Mouse (Mus musculus) liver, embryonic 15.5 days (tissue): Measurements from ENCODE around the gene Vinac1. TPM values are rescaled to one million over a fixed set of nuclear protein-coding genes. Genes with fewer than 3 reads are reported as not detected.

Experiments used
- ATAC-seq: fragments of 200-750 bp; cut with Nextera tagmentation; 2 replicates; pipeline ENCODE4 v1.8.0; 2017; ENCODE audit warnings: moderate number of reproducible peaks, mild to moderate bottlenecking, moderate library complexity; ENCODE audit not compliant: insufficient read depth
- H3K27ac ChIP-seq: fragments of 300-500 bp; sonication (generic); replicated peaks from 2 replicates; pipeline ENCODE4 v1.5.1; 2015; ENCODE audit warnings: mild to moderate bottlenecking, inconsistent platforms
- H3K27me3 ChIP-seq: fragments of 300-500 bp; sonication (generic); 2 replicates; pipeline ENCODE4 v1.6.1; 2015; ENCODE audit warnings: mild to moderate bottlenecking, inconsistent platforms
- H3K36me3 ChIP-seq: fragments of 300-500 bp; sonication (generic); replicated peaks from 2 replicates; pipeline ENCODE4 v1.6.1; 2015; ENCODE audit warnings: moderate library complexity, mild to moderate bottlenecking, inconsistent platforms
- H3K4me1 ChIP-seq: fragments of 300-500 bp; sonication (generic); replicated peaks from 2 replicates; pipeline ENCODE4 v1.6.1; 2015; ENCODE audit warnings: inconsistent platforms
- H3K4me2 ChIP-seq: fragments of 300-500 bp; sonication (generic); 2 replicates; pipeline ENCODE4 v1.6.1; 2015; ENCODE audit warnings: moderate library complexity, mild to moderate bottlenecking, inconsistent platforms
- H3K4me3 ChIP-seq: fragments of 300-500 bp; sonication (generic); replicated peaks from 2 replicates; pipeline ENCODE4 v1.5.1; 2015; ENCODE audit warnings: mild to moderate bottlenecking, inconsistent platforms
- H3K9ac ChIP-seq: fragments of 300-500 bp; sonication (generic); 2 replicates; pipeline ENCODE4 v1.6.1; 2015; ENCODE audit warnings: moderate library complexity, mild to moderate bottlenecking, inconsistent platforms
- H3K9me3 ChIP-seq: fragments of 300-500 bp; sonication (generic); replicated peaks from 2 replicates; pipeline ENCODE4 v1.6.1; 2016; ENCODE audit warnings: inconsistent platforms
- WGBS: fragments of 180-500 bp; shearing (Covaris S2); methylation state at CpG from one replicate; pipeline ENCODE4 v1.1.7; 2015; ENCODE audit warnings: mixed read lengths; ENCODE audit not compliant: insufficient replicate concordance; 5-methylcytosine and 5-hydroxymethylcytosine counted together
- polyA plus RNA-seq: library from polyadenylated mRNA; unstranded; fragments of >200 nt; fragmentation: Nextera tagmentation; extraction: Ambion mirVana; gene quantifications from 2 replicates; pipeline ENCODE4 v1.2.1, GENCODE M21; 2015

The Vinac1 gene
- polyA plus RNA-seq, 1 experiment from 2014 or later: not detected

GRCm38 (mm10) chr2:129066326-129066725, 18.4 kb upstream of the Vinac1 start:
- WGBS: 1% methylated on average over 20 of the region's 20 CpGs
- Histone ChIP-seq H3K27me3 (peaks cover 42% of the 10 kb centered on the region; the same call in 1 of the 2 replicates), H3K4me3 (peak overlapping the region; percentile 72), H3K9ac (peak overlapping the region; percentile 68), H3K9me3 (no peaks in the 10 kb centered on the region), H3K36me3 (no peaks in the 10 kb centered on the region), H3K4me1 (peaks cover 18% of the 10 kb centered on the region), H3K27ac (peak overlapping the region; percentile 48), H3K4me2 (peak overlapping the region; percentile 96)
- ATAC-seq: peak; percentile 67

DNA sequence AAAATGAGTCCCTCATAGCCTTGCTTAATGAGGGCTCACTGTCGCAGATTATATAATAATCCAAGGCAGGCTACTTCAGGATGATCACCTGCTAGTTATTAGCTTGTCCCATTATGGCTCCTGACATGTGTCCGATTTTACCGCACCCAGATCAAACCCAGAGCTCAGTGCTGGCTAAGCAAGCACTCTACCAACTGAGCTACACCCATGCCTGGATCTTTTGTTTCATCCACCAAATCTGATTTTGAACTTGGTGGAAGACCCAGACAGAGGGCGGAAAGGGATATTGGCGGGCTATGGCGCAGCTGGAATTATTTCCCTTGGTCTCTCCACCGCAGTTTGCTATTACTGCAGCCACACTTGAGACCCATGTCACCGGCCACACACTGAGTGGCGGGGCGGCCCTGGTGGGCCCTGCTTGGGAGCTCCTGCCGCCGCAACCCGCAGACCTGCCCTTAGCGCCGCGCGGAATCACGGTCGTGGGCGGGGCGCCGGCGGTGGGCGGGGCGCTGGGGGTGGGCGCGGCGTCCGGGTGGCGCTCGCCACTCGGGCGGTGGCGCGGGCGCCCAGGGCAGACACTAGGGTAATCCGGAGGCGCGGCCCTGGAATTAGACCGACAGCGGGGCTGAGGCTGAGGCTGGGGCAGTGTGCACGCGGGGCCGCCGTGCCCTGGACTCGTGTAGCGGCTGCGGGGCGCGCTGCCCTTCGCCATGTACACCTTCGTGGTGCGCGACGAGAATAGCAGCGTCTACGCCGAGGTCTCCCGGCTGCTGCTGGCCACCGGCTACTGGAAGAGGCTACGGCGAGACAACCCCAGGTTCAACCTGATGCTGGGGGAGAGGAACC, 17.7 kb upstream of the Vinac1 start, which contains the start of gene Ttl:
Gene Ttl (plus strand): TSS at position 506 of the 846 bp plus-strand sequence.
- Histone ChIP-seq H3K9me3 (no peaks in the 10 kb centered on the region), H3K36me3 (no peaks in the 10 kb centered on the region), H3K27me3 (peaks cover 42% of the 10 kb centered on the region; the same call in 1 of the 2 replicates), H3K4me2 (peak within 1 kb of the TSS; percentile 96), H3K9ac (peak within 1 kb of the TSS; percentile 68), H3K27ac (peak within 1 kb of the TSS; percentile 48), H3K4me1 (peaks cover 18% of the 10 kb centered on the region), H3K4me3 (peak within 1 kb of the TSS; percentile 72)
- 3% methylated on average over 62 of the region's 62 CpGs for WGBS
- peak; percentile 91 for ATAC-seq

DNA sequence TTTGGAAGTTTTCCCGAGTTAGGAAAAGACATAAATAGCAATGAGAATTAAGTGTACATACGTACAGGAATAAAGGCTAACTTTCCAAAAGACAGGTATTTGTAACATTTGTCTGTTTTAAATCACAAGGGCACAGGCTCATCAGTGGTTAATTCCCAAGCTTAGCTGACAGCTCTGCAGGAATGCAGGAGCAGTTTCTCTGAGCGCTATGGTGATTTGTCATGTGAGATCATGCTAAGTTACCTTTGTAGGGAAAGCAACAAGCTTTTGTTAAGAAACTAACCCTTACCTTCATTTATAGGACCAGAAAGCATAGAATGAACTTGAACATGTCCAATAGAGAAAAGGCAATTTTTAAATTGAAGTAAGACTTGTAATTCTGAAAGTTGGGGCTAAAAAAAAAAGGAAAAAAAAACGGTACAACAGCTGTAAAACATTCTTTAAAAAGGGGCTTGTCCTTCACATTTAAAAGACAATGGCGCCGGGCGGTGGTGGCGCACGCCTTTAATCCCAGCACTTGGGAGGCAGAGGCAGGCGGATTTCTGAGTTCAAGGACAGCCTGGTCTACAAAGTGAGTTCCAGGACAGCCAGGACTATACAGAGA, 13.6 kb upstream of the Vinac1 start:
- no peak for ATAC-seq
- H3K9me3 ChIP-seq: no peaks in the 10 kb centered on the region
- peaks cover 34% of the 10 kb centered on the region for H3K4me1 ChIP-seq
- no peaks in the 10 kb centered on the region for H3K36me3 ChIP-seq
- 66% methylated on average over 10 of the region's 10 CpGs for WGBS
- H3K4me2 ChIP-seq: no peak overlapping the region
- peaks cover 31% of the 10 kb centered on the region; the same call in 1 of the 2 replicates for H3K27me3 ChIP-seq
- H3K9ac ChIP-seq: no peak overlapping the region
- H3K27ac ChIP-seq: no peak overlapping the region
- no peak overlapping the region for H3K4me3 ChIP-seq

DNA sequence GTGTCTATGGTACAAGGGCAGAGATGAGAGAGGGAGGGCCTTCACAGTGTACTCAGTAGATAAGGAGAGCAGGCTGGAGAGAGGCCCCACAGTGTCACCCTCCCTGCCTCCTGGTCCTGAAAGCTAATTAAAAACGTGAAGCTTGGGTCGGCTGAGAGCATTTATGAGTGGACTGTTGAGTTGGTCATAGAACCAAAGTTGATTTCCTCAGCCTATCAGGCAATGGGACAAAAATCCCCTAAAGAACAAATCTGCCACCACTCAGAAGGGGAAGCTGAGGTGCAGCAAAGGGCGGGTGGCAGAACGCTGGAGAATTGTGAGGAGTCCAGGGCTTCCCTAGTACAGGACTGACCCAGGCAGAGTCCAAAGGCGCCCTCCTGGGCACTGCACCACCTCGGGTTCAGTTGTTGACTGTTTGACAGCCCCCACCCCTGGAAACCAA, 10.0 kb upstream of the Vinac1 start:
- Histone ChIP-seq H3K27me3 (0 out of 2 replicates have a peak, but pooled peaks cover 12% of the 10 kb centered on the region), H3K9ac (peak overlapping the region; percentile 4; the same call in 1 of the 2 replicates), H3K4me3 (no peak overlapping the region), H3K27ac (peak overlapping the region; percentile 51; the same call in 1 of the 2 replicates), H3K36me3 (no peaks in the 10 kb centered on the region), H3K4me2 (peak overlapping the region; percentile 49), H3K9me3 (no peaks in the 10 kb centered on the region), H3K4me1 (peaks cover 21% of the 10 kb centered on the region)
- ATAC-seq: peak; percentile 97
- 50% methylated on average over 6 of the region's 6 CpGs for WGBS

DNA sequence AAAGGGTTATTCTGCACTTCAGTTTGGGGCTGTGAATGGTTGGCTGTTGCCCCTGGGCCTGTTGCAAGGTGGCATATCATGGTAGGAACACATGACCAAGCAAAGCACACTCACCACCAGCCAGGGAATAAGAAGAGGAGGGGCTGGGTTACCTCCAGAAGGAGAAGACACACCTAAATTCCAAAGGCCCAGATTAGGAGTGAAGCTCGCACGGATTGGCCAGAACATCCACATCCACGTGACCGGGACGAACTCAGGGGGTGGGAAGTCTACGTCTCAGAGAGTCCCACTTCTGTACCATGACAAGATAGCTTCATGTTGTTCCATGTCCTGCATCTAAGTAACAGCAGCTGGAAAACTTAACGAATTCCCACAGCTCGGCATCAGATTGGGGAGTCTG, 9.3 kb upstream of the Vinac1 start:
- no peak overlapping the region for H3K9ac ChIP-seq
- no peak overlapping the region for H3K4me2 ChIP-seq
- no peaks in the 10 kb centered on the region for H3K9me3 ChIP-seq
- 0 out of 2 replicates have a peak, but pooled peaks cover 6% of the 10 kb centered on the region for H3K27me3 ChIP-seq
- peaks cover 21% of the 10 kb centered on the region for H3K4me1 ChIP-seq
- no peaks in the 10 kb centered on the region for H3K36me3 ChIP-seq
- ATAC-seq: no peak
- 73% methylated on average over 8 of the region's 8 CpGs for WGBS
- no peak overlapping the region for H3K27ac ChIP-seq
- H3K4me3 ChIP-seq: no peak overlapping the region

DNA sequence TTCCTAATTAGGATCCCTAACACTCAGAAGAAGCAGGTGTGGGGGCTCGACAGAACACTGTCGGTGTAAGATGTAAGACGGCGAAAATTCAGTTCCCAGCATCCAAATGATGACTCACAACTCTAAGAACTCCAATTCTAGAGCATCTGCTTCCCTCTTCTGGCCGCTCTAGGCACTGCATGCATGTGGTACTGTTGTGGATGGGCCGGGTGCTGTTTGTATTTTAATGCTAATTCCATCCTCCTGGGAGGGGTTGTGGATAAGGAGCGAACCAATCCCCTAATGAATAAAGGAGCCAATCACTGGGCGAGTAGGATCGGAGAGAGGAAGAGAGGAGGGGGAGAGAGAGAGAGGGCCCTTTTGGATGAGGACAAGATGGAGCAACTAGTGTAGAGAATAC, 8.6 kb upstream of the Vinac1 start:
- Histone ChIP-seq H3K4me3 (no peak overlapping the region), H3K4me2 (no peak overlapping the region), H3K27ac (no peak overlapping the region), H3K4me1 (peaks cover 21% of the 10 kb centered on the region), H3K27me3 (no peaks in the 10 kb centered on the region), H3K9me3 (no peaks in the 10 kb centered on the region), H3K9ac (no peak overlapping the region), H3K36me3 (no peaks in the 10 kb centered on the region)
- WGBS: 46% methylated on average over 9 of the region's 9 CpGs
- no peak for ATAC-seq

DNA sequence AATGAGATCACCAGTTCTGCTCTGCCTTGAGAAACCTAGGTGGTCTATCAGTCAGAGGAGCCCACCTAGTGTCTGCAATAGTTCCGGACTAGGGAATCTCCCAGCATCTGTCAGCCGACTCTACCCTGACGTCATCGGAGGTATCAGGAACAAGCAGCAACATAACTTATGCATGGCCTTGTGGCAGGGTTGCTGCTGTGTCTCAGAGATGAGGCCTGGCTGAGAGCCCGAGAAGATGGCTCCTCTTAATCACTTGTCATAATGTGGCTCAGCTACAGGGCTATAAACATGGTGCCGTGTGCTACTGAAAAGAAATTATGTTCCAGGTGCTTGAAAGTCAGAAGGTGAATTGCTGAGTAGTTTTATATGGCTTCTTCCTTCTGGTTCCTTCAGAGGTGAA, 7.8 kb upstream of the Vinac1 start:
- Histone ChIP-seq H3K36me3 (no peaks in the 10 kb centered on the region), H3K27ac (no peak overlapping the region), H3K9me3 (no peaks in the 10 kb centered on the region), H3K4me3 (no peak overlapping the region), H3K4me2 (no peak overlapping the region), H3K9ac (no peak overlapping the region), H3K27me3 (no peaks in the 10 kb centered on the region), H3K4me1 (peaks cover 21% of the 10 kb centered on the region)
- no peak for ATAC-seq
- WGBS: 68% methylated on average over 6 of the region's 6 CpGs

DNA sequence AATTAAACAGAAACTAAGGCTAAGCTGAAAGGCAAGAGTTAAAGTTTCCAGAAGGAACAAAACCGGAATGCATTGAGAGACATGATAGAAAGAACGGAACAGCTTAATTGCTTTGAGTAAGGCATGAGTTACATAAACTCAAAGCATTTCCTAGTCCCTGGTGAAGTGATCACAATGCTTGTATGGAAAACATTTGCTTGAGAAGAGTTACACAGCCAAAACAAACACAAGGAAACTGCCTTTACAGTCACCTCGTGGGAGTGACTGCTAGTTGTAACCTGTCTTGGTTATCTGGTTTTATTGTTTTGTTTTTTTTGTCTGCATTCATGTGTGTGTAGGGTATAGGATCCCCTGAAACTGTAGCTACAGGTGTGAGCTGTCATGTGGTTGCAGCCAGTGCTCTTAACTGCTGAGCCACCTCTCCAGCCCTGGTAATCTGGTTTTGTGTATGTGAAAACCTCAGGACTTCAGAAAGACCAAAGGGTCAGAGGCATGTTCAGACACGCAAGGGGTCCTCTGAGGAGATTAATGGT, 4.5 kb upstream of the Vinac1 start:
- Histone ChIP-seq H3K9ac (no peak overlapping the region), H3K4me3 (no peak overlapping the region), H3K4me1 (peaks cover 9% of the 10 kb centered on the region), H3K4me2 (no peak overlapping the region), H3K9me3 (no peaks in the 10 kb centered on the region), H3K27ac (no peak overlapping the region), H3K36me3 (no peaks in the 10 kb centered on the region), H3K27me3 (no peaks in the 10 kb centered on the region)
- no peak for ATAC-seq
- WGBS: 58% methylated on average over 4 of the region's 4 CpGs

- Histone ChIP-seq H3K9ac (no peak overlapping the region), H3K27ac (no peak overlapping the region), H3K27me3 (peaks cover 4% of the 10 kb centered on the region), H3K4me3 (no peak overlapping the region), H3K9me3 (no peaks in the 10 kb centered on the region), H3K4me2 (no peak overlapping the region), H3K36me3 (no peaks in the 10 kb centered on the region), H3K4me1 (no peaks in the 10 kb centered on the region)
- no peak for ATAC-seq
- WGBS: 64% methylated on average over 4 of the region's 4 CpGs
These were observed 1.2 kb downstream of the Vinac1 start for GRCm38 (mm10) chr2:129046846-129047196.

DNA sequence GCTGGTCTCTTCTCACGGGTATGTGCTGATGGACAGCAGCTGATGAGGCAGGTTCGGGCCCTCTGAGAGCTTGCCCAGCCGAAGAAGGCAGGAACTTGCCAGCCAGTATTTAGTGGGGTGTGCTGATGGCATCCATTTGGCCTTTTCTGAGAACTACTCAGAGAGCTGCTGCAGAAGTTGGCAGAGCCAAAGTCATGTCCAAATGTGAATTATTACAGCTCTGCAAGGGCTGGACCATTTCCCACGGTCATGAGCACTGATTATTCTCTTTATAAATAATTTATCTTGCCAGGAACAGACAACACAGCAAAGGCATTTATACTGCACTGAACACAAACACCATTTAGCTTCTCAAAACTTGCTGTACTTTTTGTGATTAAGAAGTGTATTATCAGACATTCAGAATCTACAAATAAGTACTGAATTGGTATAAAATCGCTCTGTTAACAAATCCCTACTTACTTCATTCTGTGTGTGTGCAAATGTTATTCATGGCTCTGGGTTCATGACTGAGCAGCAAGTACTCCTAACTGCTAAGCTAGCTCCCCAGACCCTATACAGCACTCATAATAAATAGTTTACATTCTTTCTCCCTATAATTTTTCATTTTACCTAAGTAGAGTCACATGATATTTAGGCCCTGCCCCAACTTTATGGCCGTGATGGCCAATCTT, 1.7 kb downstream of the Vinac1 start:
- Histone ChIP-seq H3K4me1 (no peaks in the 10 kb centered on the region), H3K9ac (no peak overlapping the region), H3K9me3 (no peaks in the 10 kb centered on the region), H3K27ac (no peak overlapping the region), H3K4me2 (no peak overlapping the region), H3K27me3 (peaks cover 7% of the 10 kb centered on the region), H3K4me3 (no peak overlapping the region), H3K36me3 (no peaks in the 10 kb centered on the region)
- WGBS: 61% methylated on average over 6 of the region's 6 CpGs
- no peak for ATAC-seq

GRCm38 (mm10) chr2:129040567-129040966, 7.4 kb downstream of the Vinac1 start:
- Histone ChIP-seq H3K27me3 (peaks cover 63% of the 10 kb centered on the region), H3K4me1 (peaks cover 9% of the 10 kb centered on the region), H3K9me3 (no peaks in the 10 kb centered on the region), H3K9ac (no peak overlapping the region), H3K36me3 (no peaks in the 10 kb centered on the region), H3K27ac (no peak overlapping the region), H3K4me3 (no peak overlapping the region), H3K4me2 (no peak overlapping the region)
- WGBS: 7% methylated on average over 6 of the region's 6 CpGs
- ATAC-seq: no peak
